Mouse (Mus musculus) liver, adult 2 months (tissue): Measurements from ENCODE around the gene Sema6d. TPM values are rescaled to one million over a fixed set of nuclear protein-coding genes. Genes with fewer than 3 reads are reported as not detected.

Source experiments
- DNase-seq: peaks from one replicate; pipeline ENCODE4 v3.0.0-alpha.2; 2011; ENCODE audit warnings: low read depth, low spot score; ENCODE audit errors: extremely low read depth
- H3K27ac ChIP-seq: fragments of 200-500 bp; replicated peaks from 2 replicates; pipeline ENCODE4 v1.5.1; 2012; ENCODE audit warnings: low read depth, mild to moderate bottlenecking, control low read depth, inconsistent platforms, low read length; ENCODE audit not compliant: insufficient read depth
- H3K27me3 ChIP-seq: fragments of 200-500 bp; 2 replicates; pipeline ENCODE4 v1.6.1; 2012; ENCODE audit warnings: mild to moderate bottlenecking, moderate library complexity, low read length, inconsistent platforms; ENCODE audit not compliant: control insufficient read depth, insufficient read depth
- H3K36me3 ChIP-seq: fragments of 200-500 bp; 2 replicates; pipeline ENCODE4 v1.6.1; 2012; ENCODE audit warnings: low read length, inconsistent platforms; ENCODE audit not compliant: control insufficient read depth, insufficient read depth
- H3K4me1 ChIP-seq: fragments of 200-500 bp; 2 replicates; pipeline ENCODE4 v1.6.1; 2011; ENCODE audit warnings: low read length; ENCODE audit not compliant: control insufficient read depth, insufficient read depth
- H3K4me3 ChIP-seq: fragments of 200-500 bp; 2 replicates; pipeline ENCODE4 v1.5.1; 2011; ENCODE audit warnings: low read depth, mild to moderate bottlenecking, control low read depth, low read length, moderate library complexity; ENCODE audit not compliant: insufficient read depth
- H3K79me2 ChIP-seq: fragments of 200-500 bp; 2 replicates; pipeline ENCODE4 v1.6.1; 2012; ENCODE audit warnings: inconsistent platforms, mild to moderate bottlenecking, low read length, moderate library complexity; ENCODE audit not compliant: control insufficient read depth, insufficient read depth
- H3K9ac ChIP-seq: fragments of 200-500 bp; 2 replicates; pipeline ENCODE4 v1.6.1; 2012; ENCODE audit warnings: low read depth, mild to moderate bottlenecking, control low read depth, inconsistent platforms, low read length
- CTCF ChIP-seq: fragments of 200-500 bp; IDR thresholded peaks from 2 replicates; pipeline ENCODE4 v1.5.1; 2011; ENCODE audit warnings: low read depth, low read length, control low read depth
- POLR2A ChIP-seq: fragments of 200-500 bp; IDR thresholded peaks from 2 replicates; pipeline ENCODE4 v1.6.1; 2011; ENCODE audit warnings: low read length, control low read depth; ENCODE audit not compliant: insufficient read depth; ENCODE audit errors: extremely low read depth
- WGBS: fragments of 180-500 bp; shearing (Covaris S2); methylation state at CpG from one replicate; pipeline ENCODE4 v1.1.7; 2018; 5-methylcytosine and 5-hydroxymethylcytosine counted together
- polyA plus RNA-seq: library from polyadenylated mRNA; depleted of rRNA; stranded (reverse); fragments of >200 nt; gene quantifications from 2 replicates; pipeline ENCODE4 v1.2.3, GENCODE M21; 2012
- total RNA-seq: library from RNA; depleted of rRNA; stranded (reverse); fragments of >200 nt; gene quantifications from 2 replicates; pipeline ENCODE4 v1.2.3, GENCODE M21; 2014

Gene Sema6d
- total and polyA plus RNA-seq, 2 experiments: 3.9 to 8.5 TPM

DNA sequence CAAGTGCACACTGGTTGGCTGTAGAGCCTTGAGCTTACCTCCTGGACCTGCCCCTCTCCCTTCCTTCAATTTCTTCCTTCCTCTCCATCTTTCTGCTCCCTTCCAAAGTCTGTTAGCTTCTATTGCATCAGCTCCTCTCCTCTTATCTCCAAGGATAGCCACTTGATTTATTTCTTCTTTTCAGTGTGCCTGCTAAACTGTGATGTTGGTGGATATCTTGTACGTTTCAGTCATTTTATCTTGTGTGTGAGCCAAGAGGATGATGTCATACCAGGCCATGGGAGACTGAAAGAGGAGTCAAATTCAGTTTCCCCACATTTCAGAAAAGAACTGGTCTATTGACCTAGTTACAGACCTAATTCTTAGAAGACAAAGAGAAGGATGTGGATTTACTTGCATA lies 153.8 kb downstream of the Sema6d start:
- H3K36me3 ChIP-seq: no peaks in the 10 kb centered on the region
- H3K79me2 ChIP-seq: no peaks in the 10 kb centered on the region
- H3K4me1 ChIP-seq: no peaks in the 10 kb centered on the region
- TF ChIP-seq POLR2A (no peak), CTCF (no peak)
- no peak overlapping the region for H3K9ac ChIP-seq
- no peak overlapping the region for H3K4me3 ChIP-seq
- H3K27ac ChIP-seq: no peak overlapping the region
- 64% methylated on average over 1 of the region's 1 CpGs for WGBS
- H3K27me3 ChIP-seq: no peaks in the 10 kb centered on the region
- no peak for DNase-seq

GRCm38 (mm10) chr2:124244543-124245245 lies 154.9 kb downstream of the Sema6d start:
- H3K4me1 ChIP-seq: no peaks in the 10 kb centered on the region
- H3K36me3 ChIP-seq: no peaks in the 10 kb centered on the region
- WGBS: 57% methylated on average over 4 of the region's 4 CpGs
- H3K79me2 ChIP-seq: no peaks in the 10 kb centered on the region
- no peak overlapping the region for H3K27ac ChIP-seq
- no peak overlapping the region for H3K9ac ChIP-seq
- no peak overlapping the region for H3K4me3 ChIP-seq
- no peaks in the 10 kb centered on the region for H3K27me3 ChIP-seq
- TF ChIP-seq CTCF (no peak), POLR2A (no peak)
- DNase-seq: peak; percentile 28

DNA sequence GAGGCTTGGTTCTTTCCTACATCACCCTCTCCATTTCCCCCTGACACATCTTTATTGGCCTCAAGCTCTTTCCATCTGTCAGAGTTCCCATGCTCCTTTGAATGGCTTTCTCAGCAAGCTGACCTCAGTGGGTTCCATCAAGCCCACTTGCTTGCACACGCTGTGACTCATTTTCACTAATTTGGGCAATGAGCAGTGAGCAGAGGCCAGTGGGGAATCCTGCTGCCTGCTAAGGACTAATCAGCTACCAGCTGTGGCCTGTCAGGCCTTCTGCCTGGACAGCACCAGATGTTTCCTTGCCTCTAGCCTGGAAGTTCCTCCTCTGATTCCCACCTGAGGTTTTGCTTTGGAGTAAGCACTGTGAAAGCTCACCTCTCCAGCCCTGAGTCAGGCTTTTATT lies 168.3 kb downstream of the Sema6d start:
- Histone ChIP-seq H3K9ac (no peak overlapping the region), H3K36me3 (no peaks in the 10 kb centered on the region), H3K4me3 (no peak overlapping the region), H3K4me1 (no peaks in the 10 kb centered on the region), H3K27ac (no peak overlapping the region), H3K79me2 (no peaks in the 10 kb centered on the region), H3K27me3 (no peaks in the 10 kb centered on the region)
- DNase-seq: no peak
- 60% methylated on average over 1 of the region's 1 CpGs for WGBS
- TF ChIP-seq CTCF (no peak), POLR2A (no peak)

GRCm38 (mm10) chr2:124264309-124264708 lies 174.5 kb downstream of the Sema6d start:
- H3K27me3 ChIP-seq: no peaks in the 10 kb centered on the region
- TF ChIP-seq POLR2A (no peak), CTCF (no peak)

GRCm38 (mm10) chr2:124271156-124271555 lies 181.4 kb downstream of the Sema6d start:
- no peak overlapping the region for H3K27ac ChIP-seq
- TF ChIP-seq POLR2A (no peak), CTCF (no peak)
- DNase-seq: no peak
- no peak overlapping the region for H3K9ac ChIP-seq
- H3K4me3 ChIP-seq: no peak overlapping the region
- H3K27me3 ChIP-seq: no peaks in the 10 kb centered on the region
- no peaks in the 10 kb centered on the region for H3K4me1 ChIP-seq
- H3K79me2 ChIP-seq: no peaks in the 10 kb centered on the region
- 89% methylated on average over 6 of the region's 6 CpGs for WGBS
- no peaks in the 10 kb centered on the region for H3K36me3 ChIP-seq

More at GRCm38 (mm10) chr2:124264309-124264708, 174.5 kb downstream of the Sema6d start:
- DNase-seq: peak; percentile 5
- no peak overlapping the region for H3K27ac ChIP-seq
- no peaks in the 10 kb centered on the region for H3K79me2 ChIP-seq
- WGBS: 66% methylated on average over 3 of the region's 3 CpGs
- H3K4me1 ChIP-seq: no peaks in the 10 kb centered on the region
- no peak overlapping the region for H3K9ac ChIP-seq
- H3K36me3 ChIP-seq: no peaks in the 10 kb centered on the region
- no peak overlapping the region for H3K4me3 ChIP-seq

DNA sequence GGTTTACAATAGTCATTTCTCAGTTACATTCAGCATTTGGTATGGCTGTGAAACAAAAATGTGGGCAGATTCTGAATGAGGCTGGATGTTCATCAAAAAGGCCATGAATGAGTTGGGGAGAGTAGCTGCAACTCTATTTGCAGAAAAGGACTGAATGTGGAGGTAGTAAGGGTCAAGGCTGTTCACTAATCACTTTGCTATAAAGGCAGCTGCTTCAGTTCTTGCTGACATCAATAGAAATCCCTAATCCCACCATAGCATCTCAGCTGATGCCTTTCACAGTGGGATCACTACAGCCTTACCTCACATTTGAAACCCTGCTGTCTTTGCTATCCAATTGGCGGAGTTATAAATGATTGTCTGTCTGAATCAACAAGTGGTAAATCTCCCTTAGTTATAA lies 187.7 kb downstream of the Sema6d start:
- no peaks in the 10 kb centered on the region for H3K79me2 ChIP-seq
- no peaks in the 10 kb centered on the region for H3K27me3 ChIP-seq
- WGBS: 93% methylated on average over 1 of the region's 1 CpGs
- H3K9ac ChIP-seq: no peak overlapping the region
- no peaks in the 10 kb centered on the region for H3K36me3 ChIP-seq
- no peak overlapping the region for H3K4me3 ChIP-seq
- peaks cover 2% of the 10 kb centered on the region; the same call in 1 of the 2 replicates for H3K4me1 ChIP-seq
- no peak overlapping the region for H3K27ac ChIP-seq
- DNase-seq: no peak
- TF ChIP-seq CTCF: no peak
- TF ChIP-seq POLR2A: no peak
